Mouse (Mus musculus): ENCODE measurements around the gene Ppia. TPM values are rescaled to one million over a fixed set of nuclear protein-coding genes. Genes with fewer than 3 reads are reported as not detected.

The Ppia gene
- total and polyA plus RNA-seq, 3 experiments = 5,764 to 9,428 (median 8,867) TPM

GRCm38 (mm10) chr11:6405591-6406081 is 9.6 kb upstream of the Ppia start:
- Histone ChIP-seq H3K4me2 (ENCODE audit: insufficient read depth, low read depth, poor library complexity, severe bottlenecking) (no peak overlapping the region), H3K36me3 (replicated peaks in 1 of 2; ENCODE audit: control insufficient read depth in 1 of 2, insufficient read depth in 1 of 2, low read length in 1 of 2) (peaks cover 59 to 70% of the 10 kb centered on the region in 2 experiments), H3K9ac (ENCODE audit: insufficient read depth, low read depth) (no peak overlapping the region), H3K27ac (ENCODE audit: insufficient read depth, low read depth) (no peak overlapping the region), H3K27me3 (replicated peaks) (no peaks in the 10 kb centered on the region), H3K9me3 (replicated peaks; ENCODE audit: low read length) (no peaks in the 10 kb centered on the region), H3K4me3 (replicated peaks in 1 of 3; ENCODE audit: low read depth in 2 of 3, low read length in 2 of 3, poor library complexity in 1 of 3) (no peak overlapping the region), H3K4me1 (ENCODE audit: control insufficient read depth in 1 of 2, insufficient read depth in 2 of 2) (peaks cover 3 to 17% of the 10 kb centered on the region in 2 experiments), H3K79me2 (replicated peaks; ENCODE audit: control insufficient read depth, extremely low read depth, insufficient read depth, poor library complexity, severe bottlenecking) (no peaks in the 10 kb centered on the region)
- dilution Hi-C loops (cut with MboI; ENCODE audit: extremely low pct_ligation_motif_present, extremely low pct_unique_long_range_greater_than_20kb, low sequenced_read_pairs) = no loop called here
- TF ChIP-seq RCOR1 (conservative IDR thresholded peaks at IDR 0.05; ENCODE audit: low read depth, low read length) = no peak
- TF ChIP-seq UBTF (IDR thresholded peaks at IDR 0.05; ENCODE audit: low read depth, low read length) = no peak
- TF ChIP-seq ETS1 (conservative IDR thresholded peaks at IDR 0.05; ENCODE audit: low read depth, low read length) = no peak
- no peak for TF ChIP-seq SIN3A (IDR thresholded peaks at IDR 0.05; ENCODE audit: low read length)
- no peak for TF ChIP-seq USF2 (conservative IDR thresholded peaks at IDR 0.05; ENCODE audit: low read depth, low read length)
- TF ChIP-seq PAX5 (IDR thresholded peaks at IDR 0.05; ENCODE audit: low read length) = no peak
- no peak for TF ChIP-seq JUN (IDR thresholded peaks at IDR 0.05; ENCODE audit: insufficient read depth, low read depth, low read length)
- TF ChIP-seq JUND (conservative IDR thresholded peaks at IDR 0.05; ENCODE audit: low read depth, low read length) = no peak
- TF ChIP-seq EP300 (IDR thresholded peaks at IDR 0.05; ENCODE audit: low read length) = no peak
- no peak for TF ChIP-seq ZKSCAN1 (IDR thresholded peaks at IDR 0.05; ENCODE audit: borderline replicate concordance, low read depth, low read length)
- no peak for TF ChIP-seq POLR2AphosphoS2 (IDR thresholded peaks at IDR 0.05; ENCODE audit: low read depth, low read length)
- TF ChIP-seq RAD21 (IDR thresholded peaks at IDR 0.05; ENCODE audit: low read depth, low read length) = no peak
- no peak for TF ChIP-seq NELFE (IDR thresholded peaks at IDR 0.05; ENCODE audit: low read depth, low read length)
- no peak for TF ChIP-seq MXI1 (IDR thresholded peaks at IDR 0.05; ENCODE audit: low read depth, low read length)
- no peak for TF ChIP-seq POLR2A (IDR thresholded peaks at IDR 0.05; ENCODE audit: low read depth, low read length)
- TF ChIP-seq HCFC1 (IDR thresholded peaks at IDR 0.05; ENCODE audit: low read depth, low read length) = no peak
- TF ChIP-seq TBP (conservative IDR thresholded peaks at IDR 0.05; ENCODE audit: low read depth, low read length) = no peak
- TF ChIP-seq BHLHE40 (IDR thresholded peaks at IDR 0.05; ENCODE audit: low read depth, low read length) = no peak
- TF ChIP-seq ZMIZ1 (IDR thresholded peaks at IDR 0.05; ENCODE audit: low read depth, low read length) = no peak
- no peak for TF ChIP-seq IRF4 (IDR thresholded peaks at IDR 0.05; ENCODE audit: low read depth, low read length)
- no peak for DNase-seq (ENCODE audit: extremely low read depth)
- in situ Hi-C loops (cut with MboI; ENCODE audit: low pct_ligation_motif_present, low pct_unique_long_range_greater_than_20kb, low sequenced_read_pairs) = no loop called here
